Mouse (Mus musculus): ENCODE data around the gene Fignl2.

DNA sequence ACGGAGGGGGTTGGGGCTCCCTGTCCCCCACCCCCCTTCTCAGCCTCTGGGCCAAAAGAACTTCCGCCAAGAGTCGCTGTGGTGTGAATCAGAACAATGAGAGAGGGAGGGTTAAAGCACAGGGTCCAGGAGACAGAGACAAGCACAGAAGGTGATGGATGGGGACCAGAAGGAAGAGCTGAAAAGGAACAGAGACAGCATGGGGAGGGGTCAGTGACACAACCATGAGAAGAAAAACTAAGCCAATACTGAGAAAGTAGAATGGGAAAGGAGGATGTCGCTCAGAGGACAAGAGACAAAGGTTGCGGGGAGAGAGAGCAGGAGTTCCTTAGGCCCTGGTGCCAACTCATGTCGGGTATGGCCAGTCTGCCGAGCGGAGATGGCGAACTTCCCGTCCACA lies 26.5 kb downstream of the Fignl2 start:
- TF ChIP-seq TCF12 (IDR thresholded peaks at IDR 0.05; ENCODE audit: low read depth, low read length) (no peak), RAD21 (IDR thresholded peaks at IDR 0.05; ENCODE audit: low read depth, low read length) (no peak)

All from MEL (cell line).